Mouse (Mus musculus) kidney, postnatal 14 days (tissue): Measurements from ENCODE around the gene Cdh22.

Source experiments
- DNase-seq: peaks from one replicate; pipeline ENCODE4 v3.0.0; 2022; ENCODE audit warnings: mixed read lengths

Gene Cdh22

GRCm38 (mm10) chr2:165078045-165078444 lies 156.6 kb downstream of the Cdh22 start:
- DNase-seq = no peak

- DNase-seq = no peak
These were observed 157.6 kb downstream of the Cdh22 start for GRCm38 (mm10) chr2:165077055-165077454.

GRCm38 (mm10) chr2:165074937-165075336 lies 159.7 kb downstream of the Cdh22 start:
- peak; percentile 84 for DNase-seq

GRCm38 (mm10) chr2:165074081-165074884 lies 160.4 kb downstream of the Cdh22 start:
- DNase-seq = no peak

- DNase-seq = no peak
These were observed 161.3 kb downstream of the Cdh22 start for GRCm38 (mm10) chr2:165073381-165073781.

GRCm38 (mm10) chr2:165070096-165070816 lies 164.4 kb downstream of the Cdh22 start:
- DNase-seq = peak; percentile 65

- no peak for DNase-seq
These were observed 165.8 kb downstream of the Cdh22 start for GRCm38 (mm10) chr2:165068806-165069205.

GRCm38 (mm10) chr2:165064489-165064888 lies 170.2 kb downstream of the Cdh22 start:
- DNase-seq = peak; percentile 41

- peak; percentile 39 for DNase-seq
These were observed 172.8 kb downstream of the Cdh22 start for GRCm38 (mm10) chr2:165061638-165062433.
